Mouse (Mus musculus) megakaryocyte, adult 5-6 weeks (primary cell): ENCODE results near the gene Cast. TPM values are rescaled to one million over a fixed set of nuclear protein-coding genes. Genes with fewer than 3 reads are reported as not detected.

Experiments
- ATAC-seq: 2 replicates; pipeline ENCODE4 v1.8.0; 2016; ENCODE audit warnings: mild to moderate bottlenecking, inconsistent platforms; ENCODE audit not compliant: poor library complexity, severe bottlenecking
- total RNA-seq, 2 experiments: library from RNA; stranded (forward) in 1 of 2; stranded (reverse) in 1 of 2; fragments of 153-499, 151-499 nt in 1 of 2; fragments of 221-1000, 200-1000 nt in 1 of 2; gene quantifications; 2 replicates each; pipeline versions ENCODE4 v1.2.3 to v1.2.4; 2015 to 2017

Cast gene
- total RNA-seq, 2 experiments from 2014 or later = 122 to 224 TPM

DNA sequence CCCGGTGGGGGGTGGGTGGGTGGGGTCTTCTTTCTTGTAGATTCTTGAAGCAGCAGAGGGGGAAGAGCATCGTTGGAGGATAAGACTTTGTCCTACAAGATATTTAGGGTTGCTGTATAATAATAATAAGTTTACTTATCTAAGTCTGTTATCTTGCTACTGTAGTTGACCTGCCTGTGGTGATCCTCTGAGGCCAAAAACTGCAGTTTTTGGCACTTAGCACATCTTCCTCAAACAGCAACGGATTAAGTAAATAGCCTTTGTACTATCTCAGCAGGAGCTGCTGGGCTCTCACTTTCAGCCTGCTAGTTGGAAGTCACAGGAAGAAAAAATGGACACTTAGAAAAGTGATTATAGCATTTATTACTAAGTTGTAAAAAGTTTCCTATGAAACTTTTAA, 112.4 kb downstream of the Cast start:
- no peak for ATAC-seq

DNA sequence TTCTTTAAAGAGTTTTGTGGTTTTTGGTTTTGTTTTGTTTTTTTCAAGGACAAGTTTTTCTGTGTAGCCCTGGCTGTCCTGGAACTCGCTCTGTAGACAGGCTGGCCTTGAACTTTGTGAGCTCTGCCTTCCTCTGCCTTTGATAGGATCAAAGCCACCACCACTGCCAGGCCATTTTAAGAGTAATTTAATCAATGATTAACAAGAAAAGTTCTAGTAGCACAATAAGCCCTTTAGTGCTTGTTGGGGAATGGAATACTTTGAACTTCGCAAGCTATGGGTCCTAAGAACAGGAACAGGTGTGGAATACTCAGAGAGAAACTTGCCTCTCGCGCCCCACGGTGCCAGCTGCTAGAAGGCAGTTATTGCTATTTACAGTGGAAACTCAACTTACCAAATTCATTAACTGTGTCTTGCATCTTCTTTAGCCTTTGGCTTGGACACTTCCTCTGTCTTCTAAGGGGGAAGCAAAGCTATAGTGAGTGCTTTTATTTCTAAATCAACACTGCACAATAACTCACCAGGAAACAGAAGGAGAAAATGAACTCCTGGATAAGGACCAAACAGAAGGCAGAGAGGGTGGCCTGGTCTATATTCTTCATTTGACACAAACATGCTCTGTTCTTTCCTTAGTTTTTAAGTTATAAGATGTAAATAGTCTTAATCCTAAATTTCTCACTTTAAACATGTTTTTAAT, 113.0 kb downstream of the Cast start:
- no peak for ATAC-seq

Other genes with a start within 250 kb of the Cast start
- gene Erap1, start 169.2 kb downstream of the Cast start, total RNA-seq (2015) = 76.1 and 106 TPM in 2 replicates
- gene Erap1, start 169.2 kb downstream of the Cast start, total RNA-seq (2017) = 112 and 123 TPM in 2 replicates